Mouse (Mus musculus) ES-E14 (cell line): ENCODE measurements around the gene Polk.

Experiments used
- CHD2 ChIP-seq: IDR thresholded peaks from 2 replicates; pipeline ENCODE4 v1.6.1; 2014; ENCODE audit warnings: mild to moderate bottlenecking, low read depth, low read length, inconsistent platforms
- HCFC1 ChIP-seq: IDR thresholded peaks from 2 replicates; pipeline ENCODE4 v1.6.1; 2012; ENCODE audit warnings: low read length, inconsistent platforms, borderline replicate concordance; ENCODE audit not compliant: insufficient read depth
- MAFK ChIP-seq: IDR thresholded peaks from 2 replicates; pipeline ENCODE4 v1.6.1; 2014; ENCODE audit warnings: mild to moderate bottlenecking, low read depth, low read length, inconsistent platforms; ENCODE audit not compliant: insufficient read depth
- ZC3H11A ChIP-seq: IDR thresholded peaks from 2 replicates; pipeline ENCODE4 v1.6.1; 2012; ENCODE audit warnings: low read depth, mild to moderate bottlenecking, inconsistent platforms, low read length, borderline replicate concordance
- ZNF384 ChIP-seq: IDR thresholded peaks from 2 replicates; pipeline ENCODE4 v1.6.1; 2012; ENCODE audit warnings: low read depth, low read length, inconsistent platforms

GRCm38 (mm10) chr13:96584201-96584600, 41.8 kb upstream of the Polk start:
- TF ChIP-seq MAFK (no peak), CHD2 (no peak), ZNF384 (no peak), HCFC1 (no peak), ZC3H11A (no peak)
